Mouse (Mus musculus) stomach, postnatal 0 days (tissue): ENCODE data around the gene Meis2.

Experiments used
- CTCF ChIP-seq: IDR thresholded peaks from 2 replicates; pipeline ENCODE4 v1.5.1; 2016; ENCODE audit warnings: antibody characterized with exemption, low read depth, mild to moderate bottlenecking, moderate library complexity
- EP300 ChIP-seq: optimal IDR thresholded peaks from 2 replicates; pipeline ENCODE3; 2016; ENCODE audit warnings: antibody characterized with exemption

DNA sequence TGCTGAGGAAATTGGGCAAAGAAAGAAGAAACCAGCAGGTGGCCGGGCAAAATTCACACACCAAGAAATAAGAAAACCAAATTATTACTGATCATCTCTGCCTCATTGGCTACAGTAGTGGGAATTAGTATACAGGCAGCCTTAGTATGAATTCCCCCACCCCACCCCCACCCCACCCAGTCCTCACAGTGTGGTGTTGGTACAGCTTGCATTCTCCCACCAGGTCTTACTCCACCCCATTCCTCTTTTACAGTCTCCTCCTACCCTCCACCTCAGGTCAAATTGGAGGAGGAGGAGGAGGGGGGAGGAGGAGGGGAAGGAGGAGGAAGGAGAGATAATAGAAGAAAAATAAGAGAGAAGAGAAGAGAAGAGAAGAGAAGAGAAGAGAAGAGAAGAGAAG is 6.0 kb downstream of the Meis2 start:
- TF ChIP-seq CTCF (no peak), EP300 (no peak)
